Mouse (Mus musculus): ENCODE measurements around the gene Serinc4. TPM values are rescaled to one million over a fixed set of nuclear protein-coding genes. Genes with fewer than 3 reads are reported as not detected.
A peak's percentile ranks its signal among the peaks of the same experiment; 100 is the strongest.

Serinc4 gene
- total RNA-seq, 1 experiment, result 1.5 TPM

GRCm38 (mm10) chr2:121415591-121415990 is 41.0 kb downstream of the Serinc4 start:
- Histone ChIP-seq H3K9me3 (ENCODE audit: control insufficient read depth, insufficient read depth, low read depth, low read length) (no peaks in the 10 kb centered on the region), H3K27ac (ENCODE audit: insufficient read depth, low read depth, low read length, poor library complexity, severe bottlenecking) (no peak overlapping the region), H3K36me3 (ENCODE audit: control insufficient read depth, insufficient read depth, low read length, poor library complexity, severe bottlenecking) (peaks cover 7% of the 10 kb centered on the region), H3K4me1 (ENCODE audit: control insufficient read depth in 2 of 2, insufficient read depth in 2 of 2, low read length in 2 of 2, poor library complexity in 1 of 2) (peaks cover 3 to 6% of the 10 kb centered on the region in 2 experiments; a peak in 3 of 4 replicates), H3K4me3 (ENCODE audit: insufficient read depth in 1 of 2, low read depth in 1 of 2, low read length in 2 of 2, poor library complexity in 1 of 2, severe bottlenecking in 1 of 2) (peak overlapping the region in 1 of 2 experiments; percentile 25; a peak in 1 of 4 replicates), H3K9ac (ENCODE audit: insufficient read depth, low read depth, low read length, poor library complexity, severe bottlenecking) (no peak overlapping the region; the same call in 1 of the 2 replicates)
- TF ChIP-seq MAFK (IDR thresholded peaks at IDR 0.05; ENCODE audit: insufficient read depth, low read depth, low read length) (no peak), ZC3H11A (IDR thresholded peaks at IDR 0.05; ENCODE audit: borderline replicate concordance, low read depth, low read length) (no peak), HCFC1 (IDR thresholded peaks at IDR 0.05; ENCODE audit: borderline replicate concordance, insufficient read depth, low read length) (no peak), ZNF384 (IDR thresholded peaks at IDR 0.05; ENCODE audit: low read depth, low read length) (no peak), CHD2 (IDR thresholded peaks at IDR 0.05; ENCODE audit: low read depth, low read length) (no peak)
- no peak for DNase-seq (ENCODE audit: low read depth, low spot score)
- in situ Hi-C loops (cut with MboI; ENCODE audit: low sequenced_read_pairs in 2 of 2, unreplicated experiment in 2 of 2), result no loop called here

GRCm38 (mm10) chr2:121415103-121415502 is 41.5 kb downstream of the Serinc4 start:
- TF ChIP-seq ZNF384 (IDR thresholded peaks at IDR 0.05; ENCODE audit: low read depth, low read length) (no peak), CHD2 (IDR thresholded peaks at IDR 0.05; ENCODE audit: low read depth, low read length) (no peak), HCFC1 (IDR thresholded peaks at IDR 0.05; ENCODE audit: borderline replicate concordance, insufficient read depth, low read length) (no peak), ZC3H11A (IDR thresholded peaks at IDR 0.05; ENCODE audit: borderline replicate concordance, low read depth, low read length) (no peak), MAFK (IDR thresholded peaks at IDR 0.05; ENCODE audit: insufficient read depth, low read depth, low read length) (no peak)
- Histone ChIP-seq H3K27ac (ENCODE audit: insufficient read depth, low read depth, low read length, poor library complexity, severe bottlenecking) (no peak overlapping the region), H3K4me3 (ENCODE audit: insufficient read depth in 1 of 2, low read depth in 1 of 2, low read length in 2 of 2, poor library complexity in 1 of 2, severe bottlenecking in 1 of 2) (peak overlapping the region; percentile 25 to 90; a peak in 3 of 4 replicates), H3K9ac (ENCODE audit: insufficient read depth, low read depth, low read length, poor library complexity, severe bottlenecking) (no peak overlapping the region), H3K36me3 (ENCODE audit: control insufficient read depth, insufficient read depth, low read length, poor library complexity, severe bottlenecking) (peaks cover 5% of the 10 kb centered on the region), H3K9me3 (ENCODE audit: control insufficient read depth, insufficient read depth, low read depth, low read length) (no peaks in the 10 kb centered on the region), H3K4me1 (ENCODE audit: control insufficient read depth in 2 of 2, insufficient read depth in 2 of 2, low read length in 2 of 2, poor library complexity in 1 of 2) (peaks cover 3 to 6% of the 10 kb centered on the region in 2 experiments; a peak in 3 of 4 replicates)
- in situ Hi-C loops (cut with MboI; ENCODE audit: low sequenced_read_pairs in 2 of 2, unreplicated experiment in 2 of 2), result no loop called here
- DNase-seq (ENCODE audit: low read depth, low spot score), result no peak

- TF ChIP-seq ZNF384 (IDR thresholded peaks at IDR 0.05; ENCODE audit: low read depth, low read length) (peak; percentile 92), HCFC1 (IDR thresholded peaks at IDR 0.05; ENCODE audit: borderline replicate concordance, insufficient read depth, low read length) (no peak)
- Histone ChIP-seq H3K27ac (ENCODE audit: insufficient read depth, low read depth, low read length, poor library complexity, severe bottlenecking) (peak overlapping the region; percentile 94), H3K36me3 (ENCODE audit: control insufficient read depth, insufficient read depth, low read length, poor library complexity, severe bottlenecking) (peaks cover 5% of the 10 kb centered on the region), H3K9ac (ENCODE audit: insufficient read depth, low read depth, low read length, poor library complexity, severe bottlenecking) (peak overlapping the region; percentile 99), H3K9me3 (ENCODE audit: control insufficient read depth, insufficient read depth, low read depth, low read length) (no peaks in the 10 kb centered on the region), H3K4me3 (ENCODE audit: insufficient read depth in 1 of 2, low read depth in 1 of 2, low read length in 2 of 2, poor library complexity in 1 of 2, severe bottlenecking in 1 of 2) (peak overlapping the region; percentile 90 to 99), H3K4me1 (ENCODE audit: control insufficient read depth in 2 of 2, insufficient read depth in 2 of 2, low read length in 2 of 2, poor library complexity in 1 of 2) (peaks cover 3 to 6% of the 10 kb centered on the region in 2 experiments; a peak in 3 of 4 replicates)
- in situ Hi-C loops (cut with MboI; ENCODE audit: low sequenced_read_pairs in 2 of 2, unreplicated experiment in 2 of 2), result no loop called here
- peak; percentile 47 for DNase-seq (ENCODE audit: low read depth, low spot score)
Observed at GRCm38 (mm10) chr2:121414139-121414685, 42.4 kb downstream of the Serinc4 start.

- no peak for TF ChIP-seq ZC3H11A (IDR thresholded peaks at IDR 0.05; ENCODE audit: borderline replicate concordance, low read depth, low read length)
- TF ChIP-seq MAFK (IDR thresholded peaks at IDR 0.05; ENCODE audit: insufficient read depth, low read depth, low read length), result no peak
- no peak for TF ChIP-seq CHD2 (IDR thresholded peaks at IDR 0.05; ENCODE audit: low read depth, low read length)
- TF ChIP-seq HCFC1 (IDR thresholded peaks at IDR 0.05; ENCODE audit: borderline replicate concordance, insufficient read depth, low read length), result peak; percentile 41
- no peak for TF ChIP-seq ZNF384 (IDR thresholded peaks at IDR 0.05; ENCODE audit: low read depth, low read length)
- Histone ChIP-seq H3K4me1 (ENCODE audit: control insufficient read depth in 2 of 2, insufficient read depth in 2 of 2, low read length in 2 of 2, poor library complexity in 1 of 2) (peaks cover 3 to 6% of the 10 kb centered on the region in 2 experiments; a peak in 3 of 4 replicates), H3K27ac (ENCODE audit: insufficient read depth, low read depth, low read length, poor library complexity, severe bottlenecking) (peak within 1 kb of the TSS; percentile 94), H3K9ac (ENCODE audit: insufficient read depth, low read depth, low read length, poor library complexity, severe bottlenecking) (peak within 1 kb of the TSS; percentile 99), H3K36me3 (ENCODE audit: control insufficient read depth, insufficient read depth, low read length, poor library complexity, severe bottlenecking) (peaks cover 5% of the 10 kb centered on the region), H3K4me3 (ENCODE audit: insufficient read depth in 1 of 2, low read depth in 1 of 2, low read length in 2 of 2, poor library complexity in 1 of 2, severe bottlenecking in 1 of 2) (peak within 1 kb of the TSS; percentile 90 to 99), H3K9me3 (ENCODE audit: control insufficient read depth, insufficient read depth, low read depth, low read length) (no peaks in the 10 kb centered on the region)
- peak; percentile 86 for DNase-seq (ENCODE audit: low read depth, low spot score)
- in situ Hi-C loops (cut with MboI; ENCODE audit: low sequenced_read_pairs in 2 of 2, unreplicated experiment in 2 of 2), result no loop called here
Observed at GRCm38 (mm10) chr2:121413387-121414042, 43.1 kb downstream of the Serinc4 start, which contains the start of the genes Pdia3 and Catsper2. Pdia3 (plus strand) TSS chr2:121413775. Catsper2 (minus strand) TSS chr2:121413792.

Measured in ES-E14 (cell line).